Mouse (Mus musculus): Measurements from ENCODE around the gene M6pr.

M6pr gene

GRCm38 (mm10) chr6:122299621-122300133, 8.8 kb upstream of the M6pr start:
- DNase-seq, result no peak

- no peak for DNase-seq
These were observed 6.4 kb upstream of the M6pr start for GRCm38 (mm10) chr6:122302121-122302520.

- no peak for DNase-seq
These were observed 5.9 kb upstream of the M6pr start for GRCm38 (mm10) chr6:122302661-122303060.

- DNase-seq, result no peak
These were observed 5.0 kb upstream of the M6pr start for GRCm38 (mm10) chr6:122303526-122303925.

- DNase-seq, result peak; percentile 87 to 90
These were observed 4.2 kb upstream of the M6pr start for GRCm38 (mm10) chr6:122304355-122304754.

GRCm38 (mm10) chr6:122304790-122305555, 3.5 kb upstream of the M6pr start:
- no peak for DNase-seq

GRCm38 (mm10) chr6:122306707-122307106, 1.8 kb upstream of the M6pr start:
- no peak for DNase-seq

- DNase-seq, result no peak
These were observed 400 bp upstream of the M6pr start for GRCm38 (mm10) chr6:122308136-122308504.

- DNase-seq, result peak in 1 of 2 experiments; percentile 16
These were observed 983 bp downstream of the M6pr start for GRCm38 (mm10) chr6:122309446-122309960.

- no peak for DNase-seq
These were observed 1.8 kb downstream of the M6pr start for GRCm38 (mm10) chr6:122310187-122310820.

GRCm38 (mm10) chr6:122318726-122319125, 10.2 kb downstream of the M6pr start:
- DNase-seq, result no peak

- DNase-seq, result no peak
These were observed 16.9 kb downstream of the M6pr start for GRCm38 (mm10) chr6:122325361-122325975.

- no peak for DNase-seq
These were observed 24.6 kb downstream of the M6pr start for GRCm38 (mm10) chr6:122333081-122333612.

GRCm38 (mm10) chr6:122334786-122335340, 26.3 kb downstream of the M6pr start:
- no peak for DNase-seq

- DNase-seq, result no peak
These were observed 29.0 kb downstream of the M6pr start for GRCm38 (mm10) chr6:122337546-122337945.

- peak; percentile 68 to 71 for DNase-seq
These were observed 30.6 kb downstream of the M6pr start for GRCm38 (mm10) chr6:122339047-122339647.

- DNase-seq, result peak; percentile 80 to 86
These were observed 31.3 kb downstream of the M6pr start for GRCm38 (mm10) chr6:122339648-122340341.

GRCm38 (mm10) chr6:122340349-122341000, 32.0 kb downstream of the M6pr start, which contains the start of gene Phc1:
TSS of gene Phc1 (minus strand) at chr6:122340561.
- DNase-seq, result peak; percentile 60 to 65

GRCm38 (mm10) chr6:122341038-122341810, 32.7 kb downstream of the M6pr start:
- no peak for DNase-seq

- no peak for DNase-seq
These were observed 33.6 kb downstream of the M6pr start for GRCm38 (mm10) chr6:122342125-122342524.

All from B cell, adult 2 months (primary cell).